Mouse (Mus musculus) forebrain, embryonic 14.5 days (tissue): ENCODE measurements around the gene Clec4b2. TPM values are rescaled to one million over a fixed set of nuclear protein-coding genes. Genes with fewer than 3 reads are reported as not detected.
"Not testable (repeated sequence)": the region's sequence is repeated elsewhere in the genome, so short reads cannot be mapped to it uniquely, and the experiment has no call there.

Source experiments
- ATAC-seq: fragments of 200-750 bp; cut with Nextera tagmentation; 2 replicates; pipeline ENCODE4 v1.8.0; 2017; ENCODE audit warnings: mild to moderate bottlenecking, moderate library complexity
- DNase-seq: peaks from one replicate; pipeline ENCODE4 v3.0.0-alpha.2; 2015; ENCODE audit warnings: low spot score
- H3K27ac ChIP-seq: fragments of 300-500 bp; sonication (generic); 2 replicates; pipeline ENCODE4 v1.5.1; 2014; ENCODE audit warnings: low read depth, mild to moderate bottlenecking, control low read depth, low read length, moderate library complexity
- H3K27me3 ChIP-seq: fragments of 300-500 bp; sonication (generic); replicated peaks from 2 replicates; pipeline ENCODE4 v1.6.1; 2014; ENCODE audit warnings: low read length, control low read depth, mixed read lengths; ENCODE audit not compliant: control insufficient read depth, insufficient read depth
- H3K36me3 ChIP-seq: fragments of 300-500 bp; sonication (generic); 2 replicates; pipeline ENCODE4 v1.6.1; 2014; ENCODE audit warnings: low read length, control low read depth; ENCODE audit not compliant: control insufficient read depth, insufficient read depth
- H3K4me1 ChIP-seq: fragments of 300-500 bp; sonication (generic); 2 replicates; pipeline ENCODE4 v1.6.1; 2014; ENCODE audit warnings: antibody characterized with exemption, low read length, control low read depth; ENCODE audit not compliant: control insufficient read depth, insufficient read depth
- H3K4me2 ChIP-seq: fragments of 300-500 bp; sonication (generic); 2 replicates; pipeline ENCODE4 v1.6.1; 2014; ENCODE audit warnings: mild to moderate bottlenecking, control low read depth, low read length
- H3K4me3 ChIP-seq: fragments of 300-500 bp; sonication (generic); 2 replicates; pipeline ENCODE4 v1.5.1; 2014; ENCODE audit warnings: low read depth, low read length, control low read depth
- H3K9ac ChIP-seq: fragments of 300-500 bp; sonication (generic); 2 replicates; pipeline ENCODE4 v1.6.1; 2014; ENCODE audit warnings: mild to moderate bottlenecking, low read length, control low read depth, moderate library complexity
- H3K9me3 ChIP-seq: fragments of 300-500 bp; sonication (generic); replicated peaks from 2 replicates; pipeline ENCODE4 v1.6.1; 2016; ENCODE audit warnings: low read length, control low read depth, mixed read lengths; ENCODE audit not compliant: control insufficient read depth
- WGBS: fragments of 180-500 bp; shearing (Covaris S2); extraction: QIAGEN DNeasy Blood & Tissue Kit; methylation state at CpG from one replicate; pipeline ENCODE4 v1.1.7; 2014; 5-methylcytosine and 5-hydroxymethylcytosine counted together
- polyA plus RNA-seq: library from polyadenylated mRNA; unstranded; fragments of >200 nt; fragmentation: Nextera tagmentation; extraction: Ambion mirVana; gene quantifications from 2 replicates; pipeline ENCODE4 v1.2.1, GENCODE M21; 2014

Gene Clec4b2
- polyA plus RNA-seq, 1 experiment from 2014 or later: not detected

- H3K27ac ChIP-seq, H3K4me1 ChIP-seq, H3K4me2 ChIP-seq, H3K9ac ChIP-seq, ATAC-seq, DNase-seq, H3K9me3 ChIP-seq, H3K4me3 ChIP-seq, H3K36me3 ChIP-seq, H3K27me3 ChIP-seq: not testable (repeated sequence)
Measured at GRCm38 (mm10) chr6:123208077-123208439, 35.4 kb downstream of the Clec4b2 start.

GRCm38 (mm10) chr6:123211726-123212125 is 39.0 kb downstream of the Clec4b2 start:
- no peak for ATAC-seq
- Histone ChIP-seq H3K9me3 (no peaks in the 10 kb centered on the region), H3K9ac (no peak overlapping the region), H3K27ac (no peak overlapping the region), H3K4me2 (no peak overlapping the region), H3K27me3 (no peaks in the 10 kb centered on the region), H3K4me3 (no peak overlapping the region), H3K36me3 (no peaks in the 10 kb centered on the region), H3K4me1 (no peaks in the 10 kb centered on the region)
- DNase-seq: no peak
- 82% methylated on average over 1 of the region's 1 CpGs for WGBS

GRCm38 (mm10) chr6:123227519-123228166 is 55.0 kb downstream of the Clec4b2 start:
- H3K4me3 ChIP-seq: no peak overlapping the region
- WGBS: 75% methylated on average over 2 of the region's 2 CpGs
- H3K9me3 ChIP-seq: no peaks in the 10 kb centered on the region
- H3K27me3 ChIP-seq: no peaks in the 10 kb centered on the region
- H3K9ac ChIP-seq: no peak overlapping the region
- no peaks in the 10 kb centered on the region for H3K4me1 ChIP-seq
- no peak for ATAC-seq
- no peaks in the 10 kb centered on the region for H3K36me3 ChIP-seq
- no peak overlapping the region for H3K27ac ChIP-seq
- DNase-seq: no peak
- no peak overlapping the region for H3K4me2 ChIP-seq

- H3K9me3 ChIP-seq: 0 out of 2 replicates have a peak, but pooled peaks cover 3% of the 10 kb centered on the region
- 76% methylated on average over 3 of the region's 3 CpGs for WGBS
- H3K4me2 ChIP-seq: no peak within 1 kb of the TSS
- DNase-seq (no peak), ATAC-seq (no peak)
- no peak within 1 kb of the TSS for H3K9ac ChIP-seq
- no peak within 1 kb of the TSS for H3K4me3 ChIP-seq
- no peaks in the 10 kb centered on the region for H3K27me3 ChIP-seq
- H3K27ac ChIP-seq: no peak within 1 kb of the TSS
- no peaks in the 10 kb centered on the region for H3K36me3 ChIP-seq
- no peaks in the 10 kb centered on the region for H3K4me1 ChIP-seq
Measured at GRCm38 (mm10) chr6:123229644-123230043, 57.0 kb downstream of the Clec4b2 start, which contains the start of gene Clec4n. Gene Clec4n, plus strand, starts transcription at chr6:123229843.

GRCm38 (mm10) chr6:123231149-123231548 is 58.5 kb downstream of the Clec4b2 start:
- Histone ChIP-seq H3K9me3 (0 out of 2 replicates have a peak, but pooled peaks cover 3% of the 10 kb centered on the region), H3K9ac (no peak overlapping the region), H3K4me3 (no peak overlapping the region), H3K4me1 (no peaks in the 10 kb centered on the region), H3K4me2 (no peak overlapping the region), H3K36me3 (no peaks in the 10 kb centered on the region), H3K27me3 (no peaks in the 10 kb centered on the region), H3K27ac (no peak overlapping the region)
- DNase-seq: no peak
- WGBS: 67% methylated on average over 2 of the region's 2 CpGs
- no peak for ATAC-seq

GRCm38 (mm10) chr6:123237582-123237981 is 64.9 kb downstream of the Clec4b2 start:
- Histone ChIP-seq H3K27me3 (no peaks in the 10 kb centered on the region), H3K4me2 (no peak overlapping the region), H3K36me3 (no peaks in the 10 kb centered on the region), H3K27ac (no peak overlapping the region), H3K9ac (no peak overlapping the region), H3K4me3 (no peak overlapping the region), H3K9me3 (0 out of 2 replicates have a peak, but pooled peaks cover 3% of the 10 kb centered on the region), H3K4me1 (no peaks in the 10 kb centered on the region)
- ATAC-seq (no peak), DNase-seq (no peak)

GRCm38 (mm10) chr6:123244201-123244600 is 71.5 kb downstream of the Clec4b2 start:
- Histone ChIP-seq H3K9me3 (no peaks in the 10 kb centered on the region), H3K4me2 (no peak overlapping the region), H3K36me3 (no peaks in the 10 kb centered on the region), H3K4me1 (no peaks in the 10 kb centered on the region), H3K27me3 (no peaks in the 10 kb centered on the region), H3K4me3 (no peak overlapping the region), H3K9ac (no peak overlapping the region), H3K27ac (no peak overlapping the region)
- WGBS: 90% methylated on average over 5 of the region's 5 CpGs
- no peak for DNase-seq
- no peak for ATAC-seq

- H3K9me3 ChIP-seq, DNase-seq, ATAC-seq, H3K27me3 ChIP-seq, H3K4me3 ChIP-seq, H3K9ac ChIP-seq, H3K36me3 ChIP-seq, H3K4me1 ChIP-seq, H3K27ac ChIP-seq, H3K4me2 ChIP-seq: not testable (repeated sequence)
- 86% methylated on average over 2 of the region's 2 CpGs for WGBS
Measured at GRCm38 (mm10) chr6:123248862-123249261, 76.2 kb downstream of the Clec4b2 start.

- Histone ChIP-seq H3K27ac (no peak overlapping the region), H3K36me3 (no peaks in the 10 kb centered on the region), H3K9ac (no peak overlapping the region), H3K9me3 (no peaks in the 10 kb centered on the region; the same call in 1 of the 2 replicates), H3K4me3 (no peak overlapping the region), H3K4me2 (no peak overlapping the region), H3K4me1 (no peaks in the 10 kb centered on the region), H3K27me3 (no peaks in the 10 kb centered on the region)
- ATAC-seq (no peak), DNase-seq (no peak)
Measured at GRCm38 (mm10) chr6:123252735-123253134, 80.0 kb downstream of the Clec4b2 start.
